Mouse (Mus musculus): ENCODE results near the gene Pemt. TPM values are rescaled to one million over a fixed set of nuclear protein-coding genes. Genes with fewer than 3 reads are reported as not detected.

The Pemt gene
- total and polyA plus RNA-seq, 3 experiments, result 6.9 to 10.5 (median 7.8) TPM

GRCm38 (mm10) chr11:59932560-59933337, 113.5 kb downstream of the Pemt start:
- no peak overlapping the region for H3K4me3 ChIP-seq (replicated peaks in 1 of 3; ENCODE audit: low read depth in 2 of 3, low read length in 2 of 3, poor library complexity in 1 of 3)
- H3K9me3 ChIP-seq (replicated peaks; ENCODE audit: low read length), result no peaks in the 10 kb centered on the region
- peak overlapping the region; percentile 37 for H3K4me2 ChIP-seq (ENCODE audit: insufficient read depth, low read depth, poor library complexity, severe bottlenecking)
- TF ChIP-seq ZMIZ1 (IDR thresholded peaks at IDR 0.05; ENCODE audit: low read depth, low read length) (no peak), KAT2A (IDR thresholded peaks at IDR 0.05; ENCODE audit: insufficient replicate concordance, low read length) (0 out of 2 replicates have a peak, but pooled peaks have one; percentile 38), NELFE (IDR thresholded peaks at IDR 0.05; ENCODE audit: low read depth, low read length) (peak; percentile 23; the same call in 1 of the 2 replicates), EP300 (IDR thresholded peaks at IDR 0.05; ENCODE audit: low read length) (0 out of 2 replicates have a peak, but pooled peaks have one; percentile 47), RCOR1 (conservative IDR thresholded peaks at IDR 0.05; ENCODE audit: low read depth, low read length) (0 out of 2 replicates have a peak, but pooled peaks have one; percentile 42), MAX (IDR thresholded peaks at IDR 0.05; ENCODE audit: low read length) (peak; percentile 53; the same call in 1 of the 2 replicates), MAZ (IDR thresholded peaks at IDR 0.05; ENCODE audit: low read depth, low read length) (0 out of 2 replicates have a peak, but pooled peaks have one; percentile 42), ETS1 (conservative IDR thresholded peaks at IDR 0.05; ENCODE audit: low read depth, low read length) (peak; percentile 39; the same call in 1 of the 2 replicates), ELF1 (IDR thresholded peaks at IDR 0.05; ENCODE audit: low read depth, low read length) (0 out of 2 replicates have a peak, but pooled peaks have one; percentile 21), BHLHE40 (IDR thresholded peaks at IDR 0.05; ENCODE audit: low read depth, low read length) (peak; percentile 90), ZNF384 (IDR thresholded peaks at IDR 0.05; ENCODE audit: low read depth, low read length) (no peak), TBP (conservative IDR thresholded peaks at IDR 0.05; ENCODE audit: low read depth, low read length) (no peak), HCFC1 (IDR thresholded peaks at IDR 0.05; ENCODE audit: low read depth, low read length) (0 out of 2 replicates have a peak, but pooled peaks have one; percentile 21), USF2 (conservative IDR thresholded peaks at IDR 0.05; ENCODE audit: low read depth, low read length) (peak; percentile 27), MEF2A (IDR thresholded peaks at IDR 0.05; ENCODE audit: borderline replicate concordance, low read depth, low read length) (peak; percentile 21; the same call in 1 of the 2 replicates), TCF12 (IDR thresholded peaks at IDR 0.05; ENCODE audit: low read depth, low read length) (0 out of 2 replicates have a peak, but pooled peaks have one; percentile 20), USF1 (IDR thresholded peaks at IDR 0.05; ENCODE audit: low read depth, low read length) (peak; percentile 62), RAD21 (IDR thresholded peaks at IDR 0.05; ENCODE audit: low read depth, low read length) (no peak), IRF4 (IDR thresholded peaks at IDR 0.05; ENCODE audit: low read depth, low read length) (peak; percentile 40; the same call in 1 of the 2 replicates)
- H3K27ac ChIP-seq (ENCODE audit: insufficient read depth, low read depth), result no peak overlapping the region
- H3K27me3 ChIP-seq (replicated peaks), result peaks cover 35% of the 10 kb centered on the region
- H3K4me1 ChIP-seq (ENCODE audit: control insufficient read depth in 1 of 2, insufficient read depth in 2 of 2), result peaks cover 7 to 24% of the 10 kb centered on the region in 2 experiments
- H3K79me2 ChIP-seq (replicated peaks; ENCODE audit: control insufficient read depth, extremely low read depth, insufficient read depth, poor library complexity, severe bottlenecking), result no peaks in the 10 kb centered on the region
- H3K9ac ChIP-seq (ENCODE audit: insufficient read depth, low read depth), result no peak overlapping the region
- H3K36me3 ChIP-seq (replicated peaks in 1 of 2; ENCODE audit: control insufficient read depth in 1 of 2, insufficient read depth in 1 of 2, low read length in 1 of 2), result no peaks in the 10 kb centered on the region
- in situ Hi-C loops (cut with MboI; ENCODE audit: low pct_ligation_motif_present, low pct_unique_long_range_greater_than_20kb, low sequenced_read_pairs), result no loop called here
- DNase-seq (ENCODE audit: extremely low read depth), result peak; percentile 49
- dilution Hi-C loops (cut with MboI; ENCODE audit: extremely low pct_ligation_motif_present, extremely low pct_unique_long_range_greater_than_20kb, low sequenced_read_pairs), result no loop called here

Measured in CH12.LX (cell line).